In genomic region chr1:34122905-34123304, GRCm38 (mm10) we compare ENCODE assay signal across 10 mouse cellular contexts.
A peak's percentile ranks its signal among the peaks of the same experiment; 100 is the strongest.
DNase-seq lines count a peak whose midpoint lies in the region; ATAC-seq and TF ChIP-seq lines count a peak whose summit lies in the region.
"Had no signal": no experiment of that assay in that cellular context is flagged by ENCODE, and none has a peak within 500 bp of the region (broad histone marks: within the 10 kb centered on the region; RNA-seq: fewer than 3 reads in every experiment).

No protein-coding gene starts in this region.

- no peaks in the 10 kb centered on the region for H3K36me3 ChIP-seq in liver, embryonic 14.5 days (replicated peaks; ENCODE audit: control insufficient read depth, insufficient read depth, low read depth)
- H3K36me3 ChIP-seq in liver, embryonic 12.5 days, result no peaks in the 10 kb centered on the region
- H3K36me3 ChIP-seq in intestine, postnatal 0 days (ENCODE audit: control insufficient read depth, insufficient read depth), result no peaks in the 10 kb centered on the region
- no peaks in the 10 kb centered on the region for H3K36me3 ChIP-seq in stomach, embryonic 15.5 days

- peak; percentile 48 to 51 for DNase-seq in heart, adult 18-20 months
- no peak for DNase-seq in heart, adult 8-10 months (ENCODE audit: low spot score)
- DNase-seq in liver, embryonic 14.5 days (ENCODE audit: low read depth in 3 of 3, low spot score in 3 of 3), result no peak
- DNase-seq in thymus, postnatal 25 days, result no peak
- DNase-seq: right cerebral cortex, postnatal 25 days had no signal

- H3K9me3 ChIP-seq in liver, embryonic 14.5 days (ENCODE audit: control insufficient read depth, low read length), result no peaks in the 10 kb centered on the region
- H3K9me3 ChIP-seq in liver, embryonic 12.5 days (replicated peaks), result no peaks in the 10 kb centered on the region
- H3K9me3 ChIP-seq in intestine, postnatal 0 days (ENCODE audit: control insufficient read depth), result no peaks in the 10 kb centered on the region
- no peaks in the 10 kb centered on the region for H3K9me3 ChIP-seq in stomach, embryonic 15.5 days

- H3K4me1 ChIP-seq in liver, embryonic 14.5 days (replicated peaks; ENCODE audit: control insufficient read depth in 2 of 2, insufficient read depth in 2 of 2, low read length in 1 of 2), result peaks cover 0 to 2% of the 10 kb centered on the region in 2 experiments; a peak in 2 of 4 replicates
- H3K4me1 ChIP-seq in liver, embryonic 12.5 days, result no peaks in the 10 kb centered on the region
- 0 out of 2 replicates have a peak, but pooled peaks cover 7% of the 10 kb centered on the region for H3K4me1 ChIP-seq in intestine, postnatal 0 days (replicated peaks; ENCODE audit: control insufficient read depth, insufficient read depth, low read length)
- peaks cover 14% of the 10 kb centered on the region for H3K4me1 ChIP-seq in stomach, embryonic 15.5 days

- no peak for TF ChIP-seq EP300 in liver, embryonic 14.5 days (IDR thresholded peaks at IDR 0.05; ENCODE audit: low read depth)

- WGBS in liver, embryonic 14.5 days (ENCODE audit: insufficient replicate concordance), result 55% methylated on average over 1 of the region's 1 CpGs
- WGBS in liver, embryonic 12.5 days (ENCODE audit: insufficient replicate concordance), result 69% methylated on average over 1 of the region's 1 CpGs
- 33% methylated on average over 1 of the region's 1 CpGs for WGBS in intestine, postnatal 0 days
- 59% methylated on average over 1 of the region's 1 CpGs for WGBS in stomach, embryonic 15.5 days

- no peaks in the 10 kb centered on the region for H3K27me3 ChIP-seq in liver, embryonic 14.5 days (ENCODE audit: control insufficient read depth, insufficient read depth, low read length)
- no peaks in the 10 kb centered on the region for H3K27me3 ChIP-seq in liver, embryonic 12.5 days (replicated peaks)
- no peaks in the 10 kb centered on the region for H3K27me3 ChIP-seq in intestine, postnatal 0 days (replicated peaks; ENCODE audit: control insufficient read depth, insufficient read depth, low read length)
- H3K27me3 ChIP-seq in stomach, embryonic 15.5 days (replicated peaks), result no peaks in the 10 kb centered on the region

- no peak overlapping the region for H3K9ac ChIP-seq in liver, embryonic 14.5 days (replicated peaks)
- no peak overlapping the region for H3K9ac ChIP-seq in liver, embryonic 12.5 days
- H3K9ac ChIP-seq in intestine, postnatal 0 days (ENCODE audit: low read depth, low read length), result no peak overlapping the region
- no peak overlapping the region for H3K9ac ChIP-seq in stomach, embryonic 15.5 days

- no peak overlapping the region for H3K27ac ChIP-seq in liver, embryonic 14.5 days
- H3K27ac ChIP-seq in liver, embryonic 12.5 days, result no peak overlapping the region
- peak overlapping the region; percentile 67; the same call in 1 of the 2 replicates for H3K27ac ChIP-seq in intestine, postnatal 0 days (ENCODE audit: low read depth, low read length)
- H3K27ac ChIP-seq in stomach, embryonic 15.5 days, result no peak overlapping the region
- H3K27ac ChIP-seq: hindbrain, postnatal 0 days had no signal

- no peak overlapping the region for H3K4me3 ChIP-seq in liver, embryonic 14.5 days (ENCODE audit: insufficient read depth in 1 of 2, low read depth in 2 of 2, low read length in 2 of 2)
- no peak overlapping the region for H3K4me3 ChIP-seq in liver, embryonic 12.5 days
- 0 out of 2 replicates have a peak overlapping the region, but pooled peaks have one; percentile 9 for H3K4me3 ChIP-seq in intestine, postnatal 0 days (ENCODE audit: low read depth, low read length)
- no peak overlapping the region for H3K4me3 ChIP-seq in stomach, embryonic 15.5 days (replicated peaks)

- H3K4me2 ChIP-seq in liver, embryonic 14.5 days (ENCODE audit: low read depth), result no peak overlapping the region
- H3K4me2 ChIP-seq in liver, embryonic 12.5 days, result no peak overlapping the region
- peak overlapping the region; percentile 69 for H3K4me2 ChIP-seq in intestine, postnatal 0 days (replicated peaks; ENCODE audit: low read depth)
- H3K4me2 ChIP-seq in stomach, embryonic 15.5 days, result 0 out of 2 replicates have a peak overlapping the region, but pooled peaks have one; percentile 13

- ATAC-seq in liver, embryonic 14.5 days (ENCODE audit: insufficient read depth), result peak; percentile 47; the same call in 1 of the 2 replicates
- ATAC-seq in liver, embryonic 12.5 days, result no peak
- ATAC-seq in intestine, postnatal 0 days, result peak; percentile 41; the same call in 1 of the 2 replicates
- no peak for ATAC-seq in stomach, embryonic 15.5 days (ENCODE audit: insufficient read depth, low FRiP score, low read depth)
- no peak for ATAC-seq in granulocyte monocyte progenitor cell, adult 5-6 weeks (replicated peaks; ENCODE audit: poor library complexity, severe bottlenecking)
- ATAC-seq: hindbrain, postnatal 0 days had no signal

- TF ChIP-seq CTCF in liver, embryonic 14.5 days (IDR thresholded peaks at IDR 0.05; ENCODE audit: low read depth), result no peak
- no peak for TF ChIP-seq CTCF in intestine, postnatal 0 days (IDR thresholded peaks at IDR 0.05; ENCODE audit: low read depth)

Comparison
In these comparisons a context has a peak if more than half of its experiments do, and no peak if none do; other contexts are left out.
1. DNase-seq: peak in heart, adult 18-20 months (2 of 2); none in heart, adult 8-10 months (single experiment), liver, embryonic 14.5 days (0 of 3) and thymus, postnatal 25 days (single experiment).
2. ATAC-seq: peak in liver, embryonic 14.5 days (single experiment) and intestine, postnatal 0 days (single experiment); none in liver, embryonic 12.5 days (single experiment), stomach, embryonic 15.5 days (single experiment) and granulocyte monocyte progenitor cell, adult 5-6 weeks (single experiment).
3. H3K4me2 ChIP-seq: peak in intestine, postnatal 0 days (single experiment) and stomach, embryonic 15.5 days (single experiment); none in liver, embryonic 14.5 days (single experiment) and liver, embryonic 12.5 days (single experiment).